Mouse (Mus musculus): ENCODE data around the gene Man2b2. TPM values are rescaled to one million over a fixed set of nuclear protein-coding genes. Genes with fewer than 3 reads are reported as not detected.

Man2b2 gene
- total RNA-seq, 2 experiments from 2014 or later = 3.7 to 5.2 TPM

DNA sequence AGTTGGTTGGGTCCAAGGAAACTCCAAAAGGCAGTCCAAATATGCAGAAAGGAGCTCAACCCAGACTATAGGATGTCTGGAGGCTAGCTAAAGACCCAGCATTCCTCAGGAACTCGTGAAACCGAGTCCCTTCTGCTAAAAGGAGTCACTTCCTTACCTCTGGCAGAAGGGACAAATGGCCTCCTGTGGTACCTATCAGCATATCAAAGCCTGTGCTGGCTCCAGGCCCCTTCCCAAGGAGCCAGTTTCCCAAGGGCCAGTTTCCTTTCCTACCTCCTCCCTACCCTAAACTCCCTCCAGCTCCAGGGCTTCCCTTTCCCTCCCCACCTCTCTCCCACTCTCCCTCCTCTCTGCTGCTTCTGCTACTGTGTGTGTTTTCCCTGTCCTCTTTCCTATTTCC lies 53.3 kb downstream of the Man2b2 start:
- ATAC-seq (replicated peaks; ENCODE audit: low FRiP score, poor library complexity, severe bottlenecking) = no peak

DNA sequence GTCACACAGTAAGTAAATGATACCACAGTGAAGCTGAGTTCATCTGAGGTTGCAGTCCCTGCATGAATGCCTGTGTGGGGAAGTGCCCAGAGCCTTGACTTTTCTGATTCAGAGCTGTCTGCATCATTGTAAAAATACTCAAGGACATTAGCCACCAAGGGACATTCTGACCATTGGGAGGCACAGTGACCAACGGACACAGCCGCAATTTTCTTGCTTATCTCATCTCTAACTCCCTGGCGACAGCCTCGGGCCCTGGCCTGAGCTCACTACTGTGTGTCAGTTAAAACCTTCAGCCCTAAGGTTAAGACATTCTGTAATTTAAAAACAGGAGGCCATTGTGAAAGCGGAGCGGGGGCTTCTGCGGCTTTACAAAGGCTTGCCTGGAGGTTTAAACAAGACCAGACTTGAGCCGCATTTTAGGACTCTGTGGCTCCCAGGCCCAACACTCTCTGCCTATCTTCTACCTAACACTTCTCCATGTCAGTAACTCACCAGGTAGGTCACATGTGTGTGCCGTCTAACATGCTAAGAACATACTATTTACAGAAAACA lies 54.4 kb downstream of the Man2b2 start:
- no peak for ATAC-seq (replicated peaks; ENCODE audit: low FRiP score, poor library complexity, severe bottlenecking)

GRCm38 (mm10) chr5:36775317-36775716 lies 55.1 kb downstream of the Man2b2 start:
- no peak for ATAC-seq (replicated peaks; ENCODE audit: low FRiP score, poor library complexity, severe bottlenecking)

DNA sequence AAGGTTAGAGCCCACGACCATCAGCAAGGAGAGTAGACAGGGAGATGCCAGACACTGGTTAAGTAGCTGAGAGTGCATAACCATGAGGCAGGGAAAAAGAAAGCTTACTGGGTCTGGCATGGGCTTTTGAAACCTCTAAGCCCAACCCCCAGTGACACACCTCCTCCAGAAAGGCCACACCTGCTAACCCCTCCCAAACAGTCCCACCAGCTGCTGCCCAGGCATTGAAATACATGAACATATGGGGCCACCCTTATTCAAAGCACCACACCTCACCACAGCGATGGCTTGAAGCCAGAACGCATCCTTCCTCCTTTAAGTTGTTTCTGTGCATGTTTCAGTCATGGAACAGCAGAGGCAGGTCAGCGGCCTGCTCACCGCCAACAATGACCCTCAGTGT lies 57.9 kb downstream of the Man2b2 start:
- ATAC-seq (replicated peaks; ENCODE audit: low FRiP score, poor library complexity, severe bottlenecking) = no peak

DNA sequence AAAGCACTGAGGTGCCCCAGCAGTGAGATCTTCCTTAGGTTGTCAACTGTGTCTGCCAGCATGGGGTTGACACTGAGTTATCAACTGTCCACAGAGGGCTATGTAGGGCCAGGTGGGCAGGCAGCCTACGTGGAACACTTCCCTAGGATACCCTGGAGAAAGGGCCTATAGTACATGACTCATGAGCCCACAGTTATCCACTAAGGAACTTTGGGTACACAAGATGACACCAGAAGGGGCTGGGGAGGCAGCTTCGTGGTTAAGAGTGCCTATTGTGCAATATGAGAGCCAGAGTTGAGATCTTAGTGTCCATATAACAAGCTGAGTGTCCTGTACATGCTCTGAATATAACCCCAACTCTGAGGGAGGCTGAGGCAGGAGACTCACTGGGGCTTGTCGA lies 60.9 kb downstream of the Man2b2 start:
- no peak for ATAC-seq (replicated peaks; ENCODE audit: low FRiP score, poor library complexity, severe bottlenecking)

DNA sequence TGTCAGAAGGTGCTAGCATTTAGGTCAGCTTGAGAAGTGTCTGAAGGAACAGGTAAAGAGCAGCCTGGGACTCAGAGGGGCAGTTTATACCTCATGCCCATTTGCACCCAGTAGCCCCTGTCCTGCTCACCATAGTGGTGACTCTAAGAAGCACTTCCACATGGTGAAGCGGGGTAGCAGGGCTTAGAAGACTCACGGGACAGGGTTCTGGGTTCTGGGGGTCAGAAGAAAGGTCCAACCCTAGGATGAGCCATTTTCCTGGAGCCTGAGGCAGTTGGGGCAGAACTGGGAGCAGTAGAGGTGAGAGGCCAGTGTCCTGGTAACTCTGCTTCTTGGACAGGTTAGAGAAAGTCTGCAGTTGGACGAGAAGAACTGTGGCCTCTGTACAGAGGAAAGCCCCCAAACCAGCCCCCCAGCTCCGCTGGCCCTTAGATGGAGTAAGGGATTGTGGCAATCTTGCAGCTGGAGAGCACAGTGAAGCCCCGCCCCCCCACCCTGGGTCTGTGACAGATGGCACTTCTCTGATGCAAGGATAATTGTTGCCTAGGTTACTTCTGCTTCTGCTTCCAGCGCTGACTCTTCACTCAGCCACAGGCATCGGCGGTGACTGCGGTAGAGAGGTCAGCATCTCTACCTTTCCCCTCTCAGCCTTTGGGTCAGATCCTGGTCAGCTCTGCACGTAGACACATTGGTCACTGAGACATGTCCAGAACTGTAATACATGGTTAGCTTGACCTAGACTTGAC lies 63.3 kb downstream of the Man2b2 start:
- ATAC-seq (replicated peaks; ENCODE audit: low FRiP score, poor library complexity, severe bottlenecking) = no peak

GRCm38 (mm10) chr5:36759848-36760247 lies 70.6 kb downstream of the Man2b2 start:
- ATAC-seq (replicated peaks; ENCODE audit: low FRiP score, poor library complexity, severe bottlenecking) = no peak

GRCm38 (mm10) chr5:36757033-36757432 lies 73.4 kb downstream of the Man2b2 start:
- ATAC-seq (replicated peaks; ENCODE audit: low FRiP score, poor library complexity, severe bottlenecking) = peak; percentile 76

Other genes with a start within 250 kb of the Man2b2 start
- 8.1 and 15.9 TPM in 2 replicates for gene Tbc1d14, start 237.4 kb downstream of the Man2b2 start, total RNA-seq (2015; ENCODE audit: low replicate concordance)
- 11.3 and 12.1 TPM in 2 replicates for gene Tbc1d14, start 237.4 kb downstream of the Man2b2 start, total RNA-seq (2017; ENCODE audit: low replicate concordance)
- 121 and 122 TPM in 2 replicates for gene D5Ertd579e, start 134.6 kb downstream of the Man2b2 start, total RNA-seq (2015; ENCODE audit: low replicate concordance)
- gene D5Ertd579e, start 134.6 kb downstream of the Man2b2 start, total RNA-seq (2017; ENCODE audit: low replicate concordance) = 221 and 226 TPM in 2 replicates
- gene Bloc1s4, start 82.0 kb downstream of the Man2b2 start, total RNA-seq (2015; ENCODE audit: low replicate concordance) = 2.3 TPM in 2 replicates
- 8.3 and 10.0 TPM in 2 replicates for gene Bloc1s4, start 82.0 kb downstream of the Man2b2 start, total RNA-seq (2017; ENCODE audit: low replicate concordance)
- 59.8 and 66.9 TPM in 2 replicates for gene Mrfap1, start 33.9 kb downstream of the Man2b2 start, total RNA-seq (2015; ENCODE audit: low replicate concordance)
- gene Mrfap1, start 33.9 kb downstream of the Man2b2 start, total RNA-seq (2017; ENCODE audit: low replicate concordance) = 68.3 and 88.4 TPM in 2 replicates
- not detected in 2 replicates for gene Ppp2r2c, start 37.9 kb upstream of the Man2b2 start, total RNA-seq (2015; ENCODE audit: low replicate concordance)
- gene Ppp2r2c, start 37.9 kb upstream of the Man2b2 start, total RNA-seq (2017; ENCODE audit: low replicate concordance) = 0.26 TPM in 1 of 2 replicates, not detected in the other
- not detected in 2 replicates for gene Wfs1, start 158.6 kb upstream of the Man2b2 start, total RNA-seq (2015; ENCODE audit: low replicate concordance)
- 0.60 TPM in 1 of 2 replicates, not detected in the other for gene Wfs1, start 158.6 kb upstream of the Man2b2 start, total RNA-seq (2017; ENCODE audit: low replicate concordance)